Mouse (Mus musculus) spleen, adult 2 months (tissue): Measurements from ENCODE around the gene Lcn2. TPM values are rescaled to one million over a fixed set of nuclear protein-coding genes. Genes with fewer than 3 reads are reported as not detected.

ENCODE experiments used
- DNase-seq, 2 experiments: peaks; one replicate each; pipeline versions ENCODE4 v3.0.0 to v3.0.0-alpha.2; 2012 to 2021; ENCODE audit warnings: low spot score in 2 of 2, low read depth in 1 of 2
- H3K27ac ChIP-seq: fragments of 200-500 bp; 2 replicates; pipeline ENCODE4 v1.5.1; 2012; ENCODE audit warnings: low read length, inconsistent platforms; ENCODE audit not compliant: insufficient read depth
- H3K27me3 ChIP-seq: fragments of 200-500 bp; 2 replicates; pipeline ENCODE4 v1.6.1; 2012; ENCODE audit warnings: mild to moderate bottlenecking, moderate library complexity, low read length, inconsistent platforms; ENCODE audit not compliant: control insufficient read depth, insufficient read depth
- H3K36me3 ChIP-seq: fragments of 200-500 bp; 2 replicates; pipeline ENCODE4 v1.6.1; 2012; ENCODE audit warnings: mild to moderate bottlenecking, low read length, inconsistent platforms; ENCODE audit not compliant: control insufficient read depth, insufficient read depth
- H3K4me1 ChIP-seq: fragments of 200-500 bp; 2 replicates; pipeline ENCODE4 v1.6.1; 2011; ENCODE audit warnings: inconsistent platforms; ENCODE audit not compliant: control insufficient read depth, insufficient read depth, insufficient read length
- H3K4me3 ChIP-seq: fragments of 200-500 bp; 2 replicates; pipeline ENCODE4 v1.5.1; 2011; ENCODE audit warnings: mild to moderate bottlenecking, inconsistent platforms; ENCODE audit not compliant: insufficient read depth, insufficient read length; ENCODE audit errors: extremely low read depth
- CTCF ChIP-seq: fragments of 200-500 bp; IDR thresholded peaks from 2 replicates; pipeline ENCODE4 v1.5.1; 2011; ENCODE audit warnings: mild to moderate bottlenecking, inconsistent platforms; ENCODE audit not compliant: insufficient read depth, insufficient read length, insufficient replicate concordance; ENCODE audit errors: extremely low read depth
- POLR2A ChIP-seq: fragments of 200-500 bp; IDR thresholded peaks from 2 replicates; pipeline ENCODE4 v1.6.1; 2011; ENCODE audit warnings: low read depth, low read length, inconsistent platforms
- WGBS: fragments of 180-500 bp; shearing (Covaris S2); methylation state at CpG from one replicate; pipeline ENCODE4 v1.1.7; 2018; 5-methylcytosine and 5-hydroxymethylcytosine counted together
- polyA plus RNA-seq: library from polyadenylated mRNA; depleted of rRNA; stranded (reverse); fragments of >200 nt; gene quantifications from 2 replicates; pipeline ENCODE4 v1.2.3, GENCODE M21; 2012; rRNA removed

Gene Lcn2
- polyA plus RNA-seq, 1 experiment: 52.9 TPM

DNA sequence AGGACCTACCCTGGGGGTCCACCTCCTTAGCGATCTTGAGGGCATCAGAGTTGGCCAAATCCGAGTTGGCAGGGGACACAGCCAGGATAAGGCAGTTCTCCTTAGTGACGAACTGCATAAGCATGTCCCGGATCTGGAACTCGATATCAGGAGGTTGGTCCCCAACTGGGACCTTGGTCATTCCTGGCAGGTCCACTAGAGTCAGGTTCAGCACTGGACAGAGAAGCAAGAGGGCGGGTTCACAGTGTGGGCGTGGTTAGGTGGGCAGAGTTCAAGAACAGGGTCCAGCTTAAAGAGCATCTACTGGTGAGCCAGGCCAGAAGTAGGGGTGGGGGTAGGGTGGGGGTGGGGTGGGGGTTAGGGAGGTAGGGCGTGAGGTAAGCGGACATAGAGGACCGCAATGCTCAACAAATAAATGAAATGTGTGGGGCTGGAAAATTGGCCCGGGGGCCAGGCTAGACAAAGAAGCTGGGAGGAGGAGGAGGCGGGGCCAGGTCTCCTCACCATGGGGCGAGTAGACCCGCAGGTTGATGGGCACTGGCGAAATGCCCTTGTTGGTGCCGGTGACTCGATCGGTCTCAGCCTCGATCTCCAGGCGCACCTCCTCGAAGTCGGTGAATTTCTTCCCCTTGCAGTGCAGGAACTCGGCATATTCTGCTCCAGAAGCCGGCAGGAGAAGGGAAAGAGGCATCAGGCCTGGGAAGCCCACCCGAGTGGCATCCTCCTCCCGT is 48.0 kb downstream of the Lcn2 start:
- DNase-seq: no peak
- WGBS: 57% methylated on average over 26 of the region's 26 CpGs
- Histone ChIP-seq H3K4me3 (no peak overlapping the region), H3K4me1 (no peaks in the 10 kb centered on the region), H3K27ac (no peak overlapping the region), H3K27me3 (no peaks in the 10 kb centered on the region), H3K36me3 (no peaks in the 10 kb centered on the region)
- no peak for TF ChIP-seq POLR2A
- TF ChIP-seq CTCF: no peak

DNA sequence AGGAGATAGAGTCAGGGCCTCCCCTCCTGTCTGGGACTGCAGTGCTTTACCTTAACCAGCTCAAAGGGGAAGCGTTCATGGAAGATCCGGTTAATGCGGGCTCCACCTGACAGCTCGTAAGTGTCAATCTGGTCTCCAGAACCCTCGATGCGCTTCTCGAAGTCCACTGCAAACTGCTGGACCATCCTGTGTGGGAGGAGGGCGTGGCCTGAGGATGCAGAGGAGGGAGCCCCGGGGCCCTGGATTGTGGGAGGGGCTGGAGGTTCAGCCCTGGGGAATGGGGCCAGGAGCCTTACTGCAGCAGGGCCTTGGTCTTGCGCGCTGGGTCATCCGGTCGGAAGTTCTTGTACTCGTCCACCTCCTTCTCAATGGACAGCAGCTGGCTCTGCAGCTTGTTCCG is 52.2 kb downstream of the Lcn2 start:
- Histone ChIP-seq H3K4me1 (no peaks in the 10 kb centered on the region), H3K27ac (no peak overlapping the region), H3K4me3 (no peak overlapping the region), H3K27me3 (no peaks in the 10 kb centered on the region), H3K36me3 (no peaks in the 10 kb centered on the region)
- 49% methylated on average over 15 of the region's 15 CpGs for WGBS
- TF ChIP-seq CTCF (no peak), POLR2A (no peak)
- no peak for DNase-seq

Other genes starting within 250 kb of the Lcn2 start
- gene Prrc2b, start 237.2 kb downstream of the Lcn2 start, polyA plus RNA-seq: 35.1 and 46.5 TPM in 2 replicates
- gene Pomt1, start 151.7 kb downstream of the Lcn2 start, polyA plus RNA-seq: 13.7 and 15.7 TPM in 2 replicates
- gene Uck1, start 128.1 kb downstream of the Lcn2 start, polyA plus RNA-seq: 58.4 and 72.9 TPM in 2 replicates
- gene Golga2, start 100.9 kb downstream of the Lcn2 start, polyA plus RNA-seq: 21.4 and 24.0 TPM in 2 replicates
- gene Swi5, start 100.2 kb downstream of the Lcn2 start, polyA plus RNA-seq: 60.5 and 63.4 TPM in 2 replicates
- 252 and 324 TPM in 2 replicates for gene Ciz1, start 35.9 kb downstream of the Lcn2 start, polyA plus RNA-seq
- gene Dnm1, start 34.9 kb downstream of the Lcn2 start, polyA plus RNA-seq: 20.4 and 22.1 TPM in 2 replicates
- 86.8 and 149 TPM in 2 replicates for gene 1110008P14Rik, start 6.3 kb downstream of the Lcn2 start, polyA plus RNA-seq
- gene Ptges2, start 7.6 kb upstream of the Lcn2 start, polyA plus RNA-seq: 10.0 and 12.2 TPM in 2 replicates
- 4.3 and 6.2 TPM in 2 replicates for gene Naif1, start 62.2 kb upstream of the Lcn2 start, polyA plus RNA-seq
- gene Slc25a25, start 63.2 kb upstream of the Lcn2 start, polyA plus RNA-seq: 11.4 and 15.0 TPM in 2 replicates
- gene Fam102a, start 147.1 kb upstream of the Lcn2 start, polyA plus RNA-seq: 37.5 and 40.8 TPM in 2 replicates
- 85.8 and 96.9 TPM in 2 replicates for gene Dpm2, start 182.6 kb upstream of the Lcn2 start, polyA plus RNA-seq
- 0.06 and 0.40 TPM in 2 replicates for gene Pip5kl1, start 186.5 kb upstream of the Lcn2 start, polyA plus RNA-seq
- gene 9430097D07Rik, start 187.4 kb upstream of the Lcn2 start, polyA plus RNA-seq: not detected in 2 replicates
- 34.2 and 40.4 TPM in 2 replicates for gene St6galnac4, start 198.8 kb upstream of the Lcn2 start, polyA plus RNA-seq
- gene St6galnac6, start 211.5 kb upstream of the Lcn2 start, polyA plus RNA-seq: 22.3 and 32.4 TPM in 2 replicates
- gene Ak1, start 233.5 kb upstream of the Lcn2 start, polyA plus RNA-seq: 6.3 and 7.4 TPM in 2 replicates